Mouse (Mus musculus): ENCODE data around the gene Slc25a48.

The Slc25a48 gene

DNA sequence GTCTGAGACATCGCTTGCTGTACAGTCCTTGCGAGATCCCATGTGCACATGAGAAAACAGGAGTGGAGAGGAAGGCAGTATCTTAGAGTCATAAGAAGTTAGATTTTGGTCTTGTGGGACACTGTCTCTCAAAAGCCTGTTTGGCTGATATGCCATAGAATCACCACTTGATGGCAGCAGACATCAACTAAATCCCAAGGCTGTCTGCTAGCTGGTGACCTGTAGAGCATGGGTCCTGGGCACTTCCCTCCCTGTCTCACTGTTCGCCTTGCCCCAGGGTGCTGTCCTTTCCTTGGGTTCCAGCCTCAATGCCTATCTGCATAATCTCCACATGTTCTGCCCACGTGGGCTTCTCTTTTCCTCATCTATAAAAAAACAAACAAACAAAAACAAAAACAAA is 37.2 kb downstream of the Slc25a48 start:
- POLR2A ChIA-PET = interaction anchor here in 2 of 4 experiments (0.6 to 1.2 kb wide), 3 partner anchors 64 to 271 kb away, joined by 3 to 4 read pairs (median 3); no protein-coding TSS in a partner anchor
- CTCF ChIA-PET = interaction anchor here (0.6 to 2.1 kb wide), 25 partner anchors 47 to 785 kb away, joined by 3 to 21 read pairs (median 4); partner anchors contain the start of gene Gm45623 (in 1 of the 4)

DNA sequence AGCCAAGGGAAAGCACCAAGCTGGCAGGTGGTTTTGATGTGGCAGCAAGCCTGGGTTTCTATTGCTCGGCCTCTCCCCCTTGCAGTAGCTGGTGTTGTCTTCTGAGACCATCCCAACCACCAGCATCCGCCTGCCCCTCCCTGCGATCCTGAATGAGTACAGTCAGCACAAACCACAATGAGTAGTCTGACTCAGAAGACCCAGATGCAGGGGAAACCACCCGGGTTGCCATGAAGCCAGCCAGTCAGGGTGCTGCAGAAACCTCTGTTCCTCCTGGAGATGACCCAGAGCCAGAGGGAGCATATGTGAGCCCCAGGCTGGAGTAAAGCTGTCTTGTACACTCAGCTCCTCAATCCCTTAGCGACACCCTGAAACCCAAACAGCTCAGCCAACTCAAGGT is 38.6 kb downstream of the Slc25a48 start:
- CTCF ChIA-PET = interaction anchor here in 3 of 4 experiments (0.8 to 1.3 kb wide), 5 partner anchors 86 to 282 kb away, joined by 3 to 4 read pairs (median 3); no protein-coding TSS in a partner anchor
- POLR2A ChIA-PET = interaction anchor here in 2 of 4 experiments (0.5 to 0.6 kb wide), 2 partner anchors 45 to 1995 kb away, joined by 3 read pairs; partner anchors contain the start of gene Fbxl21 (in 1 of the 2)

DNA sequence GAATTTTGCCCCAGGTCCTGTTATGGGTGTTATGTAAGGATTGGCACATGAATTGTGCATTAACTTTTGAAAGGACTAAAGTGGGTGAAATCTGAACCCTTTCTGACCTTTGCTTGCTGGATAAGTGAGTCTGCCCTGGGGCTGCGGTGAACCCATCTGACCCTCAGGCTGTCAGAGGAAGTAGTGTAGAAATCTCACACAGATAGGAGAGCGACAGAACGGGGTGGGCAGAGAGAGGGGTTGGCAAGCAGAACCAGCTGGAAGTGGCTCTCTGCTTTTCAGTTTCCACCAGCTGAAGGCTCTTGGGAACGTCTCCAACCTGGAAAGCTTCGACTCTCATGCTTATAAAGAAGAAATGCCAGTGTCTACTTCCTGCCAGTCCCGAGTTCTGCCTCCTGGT is 39.1 kb downstream of the Slc25a48 start:
- ChIA-PET POLR2A (interaction anchor here in 1 of 4 experiments (0.6 kb wide), 1 partner anchor 1995 kb away, joined by 3 read pairs; no protein-coding TSS in a partner anchor), CTCF (interaction anchor here in 3 of 4 experiments (0.8 to 1.3 kb wide), 5 partner anchors 85 to 281 kb away, joined by 3 to 4 read pairs (median 3); no protein-coding TSS in a partner anchor)

DNA sequence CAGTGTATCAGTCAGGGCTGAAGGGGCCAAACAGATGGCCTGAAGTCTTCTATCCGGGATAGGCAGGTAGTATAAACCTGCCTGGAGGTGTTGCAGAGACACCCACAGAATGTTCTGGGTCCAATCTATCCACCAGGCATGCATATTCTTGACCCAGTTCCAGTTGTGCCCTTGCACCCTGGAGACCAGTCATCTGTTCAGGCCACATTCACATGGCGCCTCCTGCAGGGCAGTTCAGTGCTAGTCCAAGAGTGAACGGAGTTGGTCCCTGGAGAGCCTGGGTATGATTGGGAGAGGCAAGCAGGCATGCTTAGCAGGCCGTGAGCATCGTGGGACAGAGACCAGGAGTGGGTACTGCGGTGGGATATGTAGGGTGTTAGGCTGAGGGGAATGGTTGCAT is 39.9 kb downstream of the Slc25a48 start:
- CTCF ChIA-PET = interaction anchor here in 1 of 4 experiments (1.3 kb wide), 1 partner anchor 180 kb away, joined by 4 read pairs; no protein-coding TSS in a partner anchor
- POLR2A ChIA-PET = no interaction called here

DNA sequence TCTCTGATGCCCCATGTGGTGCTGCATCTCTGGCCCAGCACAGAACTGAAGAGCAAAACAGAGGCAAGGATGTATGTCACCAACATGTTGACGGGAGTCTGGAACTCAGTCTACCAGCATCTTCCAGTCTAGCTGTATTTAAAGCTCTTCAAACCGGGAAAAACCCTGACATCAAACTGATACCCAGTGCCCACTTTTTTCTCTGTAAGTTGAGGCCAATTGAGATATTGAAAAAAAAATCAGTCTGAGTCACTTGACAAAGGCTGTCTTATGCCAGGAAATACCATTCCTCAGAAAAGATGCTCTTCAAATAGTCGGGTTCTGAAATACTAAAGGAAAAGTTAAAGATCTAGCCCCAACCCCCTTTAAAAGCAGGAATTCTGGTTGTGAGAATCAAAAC is 44.0 kb downstream of the Slc25a48 start, which contains the start of gene Il9:
Gene Il9, minus strand, starts transcription at position 101 of the 400 bp plus-strand sequence.
- ChIA-PET POLR2A (no interaction called here), CTCF (no interaction called here)

DNA sequence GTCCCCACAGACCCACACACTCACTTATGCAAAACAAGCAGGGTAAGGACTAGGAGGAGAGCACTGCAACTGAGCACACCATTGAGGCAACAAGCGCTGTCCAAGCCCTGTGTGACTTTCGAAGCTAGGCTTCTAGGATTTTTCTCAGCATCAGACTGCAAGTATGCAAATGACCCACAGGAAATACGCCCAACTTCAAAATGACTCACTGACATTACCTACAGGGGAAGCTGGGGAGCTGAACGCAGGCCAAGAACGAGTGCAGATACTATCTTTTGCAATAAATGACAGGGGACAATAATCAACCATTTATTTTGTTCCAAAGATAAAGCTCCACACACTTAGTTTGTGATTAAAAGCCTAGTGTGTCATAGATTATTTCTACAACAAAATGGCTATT is 49.9 kb downstream of the Slc25a48 start:
- CTCF ChIA-PET = interaction anchor here in 1 of 4 experiments (1.1 kb wide), 1 partner anchor 12 kb away, joined by 3 read pairs; no protein-coding TSS in a partner anchor

DNA sequence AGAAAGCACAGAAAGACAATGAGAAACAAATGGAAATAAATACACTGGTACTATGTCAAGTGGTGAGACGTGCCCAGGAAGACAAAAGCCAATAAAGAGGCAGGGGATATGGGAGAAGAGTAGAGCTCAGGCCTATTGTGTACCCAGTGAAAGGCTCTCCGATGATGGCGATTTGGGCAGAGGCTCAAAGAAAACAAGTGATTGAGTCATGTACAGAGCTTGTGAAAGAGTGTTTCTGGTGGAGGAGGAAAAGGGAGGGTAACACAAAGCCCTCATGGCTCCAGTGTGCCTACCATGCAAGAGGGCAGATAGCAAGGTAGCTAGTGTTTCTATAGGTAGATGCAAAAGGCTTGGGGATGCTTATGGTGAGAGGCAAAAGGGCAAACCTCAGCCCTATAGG is 56.3 kb downstream of the Slc25a48 start:
- ChIA-PET POLR2A (interaction anchor here in 1 of 4 experiments (1.3 kb wide), 1 partner anchor 13 kb away, joined by 3 read pairs; no protein-coding TSS in a partner anchor), CTCF (no interaction called here)

More for the DNA sequence above, 49.9 kb downstream of the Slc25a48 start:
- POLR2A ChIA-PET = no interaction called here

DNA sequence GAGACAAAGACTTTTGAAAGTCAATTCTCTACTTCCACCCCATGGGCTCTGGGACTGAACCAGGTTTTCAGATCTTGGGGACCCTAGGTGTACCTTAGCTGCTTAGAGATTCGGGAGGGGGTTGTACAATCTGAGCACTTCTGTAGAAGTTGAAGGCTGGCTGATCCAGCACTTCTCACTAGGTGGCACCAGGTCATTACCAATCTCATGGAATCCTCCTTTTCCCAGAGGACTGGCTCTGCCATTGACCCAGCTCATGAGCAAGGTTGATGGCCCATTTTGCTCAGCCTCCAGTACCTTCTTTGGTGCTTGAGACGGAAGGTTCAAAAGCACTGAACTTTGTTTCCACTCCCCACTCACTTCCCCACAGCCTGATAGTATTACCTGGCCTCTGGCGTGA is 62.0 kb downstream of the Slc25a48 start:
- POLR2A ChIA-PET = interaction anchor here in 1 of 4 experiments (0.9 to 1.0 kb wide), 2 partner anchors 21 to 82 kb away, joined by 3 read pairs; no protein-coding TSS in a partner anchor
- CTCF ChIA-PET = interaction anchor here in 2 of 4 experiments (0.6 to 1.4 kb wide), 6 partner anchors 12 to 295 kb away, joined by 3 to 6 read pairs (median 3); partner anchors contain the start of gene Fbxl21 (in 1 of the 2)

DNA sequence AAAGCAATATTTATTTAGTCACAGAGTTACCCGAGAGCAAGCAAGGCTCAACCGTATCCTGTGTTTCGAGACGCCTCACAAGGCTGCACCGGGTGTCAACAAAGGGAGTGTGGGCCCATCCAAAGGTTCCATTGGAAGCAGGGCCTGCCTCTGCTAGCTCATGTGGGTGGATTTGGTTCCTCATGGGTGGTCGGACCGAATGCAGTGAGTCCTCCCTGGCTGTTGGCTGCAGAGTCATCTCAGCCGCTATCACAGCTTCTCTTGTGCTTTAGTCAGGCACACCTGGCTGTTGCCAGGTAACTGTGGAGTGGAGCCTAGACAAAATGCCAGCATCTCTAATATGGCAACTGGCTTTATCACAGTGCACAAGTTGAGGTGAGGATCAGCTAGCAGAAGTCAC is 62.5 kb downstream of the Slc25a48 start:
- CTCF ChIA-PET = interaction anchor here in 2 of 4 experiments (0.8 to 1.4 kb wide), 4 partner anchors 22 to 221 kb away, joined by 3 to 6 read pairs (median 4); partner anchors contain the start of gene Fbxl21 (in 1 of the 2)

DNA sequence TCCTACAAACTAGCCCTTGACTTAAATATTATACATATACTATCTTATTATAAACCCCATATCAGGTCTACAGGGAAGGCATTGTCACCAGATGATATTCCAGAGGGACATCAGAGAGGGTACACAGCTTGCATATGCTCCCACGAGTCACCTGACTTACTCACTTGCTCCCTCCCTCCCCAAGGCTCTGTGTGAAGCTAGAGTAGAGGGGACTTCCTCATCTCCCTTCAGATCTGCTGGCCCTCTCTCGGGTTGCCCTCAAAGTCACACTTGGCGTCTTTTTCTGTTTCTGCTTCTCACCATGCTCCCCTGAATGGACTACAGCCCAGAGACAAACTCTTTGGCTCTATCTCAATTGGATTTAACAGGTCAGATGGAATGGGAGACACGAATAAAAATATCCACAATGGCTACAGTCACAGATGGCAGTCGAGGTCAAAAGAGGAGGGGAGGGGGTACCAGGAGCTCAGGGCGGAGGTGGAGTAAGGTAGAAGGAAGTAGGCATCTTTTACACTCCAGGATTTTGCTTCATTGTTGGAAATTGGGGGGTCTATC is 63.8 kb downstream of the Slc25a48 start:
- CTCF ChIA-PET = interaction anchor here in 3 of 4 experiments (0.6 to 0.9 kb wide), 3 partner anchors 12 to 140 kb away, joined by 3 to 5 read pairs (median 3); no protein-coding TSS in a partner anchor
- POLR2A ChIA-PET = no interaction called here

More for the DNA sequence above, 62.5 kb downstream of the Slc25a48 start:
- POLR2A ChIA-PET = interaction anchor here in 1 of 4 experiments (0.9 to 1.0 kb wide), 2 partner anchors 20 to 82 kb away, joined by 3 read pairs; no protein-coding TSS in a partner anchor

DNA sequence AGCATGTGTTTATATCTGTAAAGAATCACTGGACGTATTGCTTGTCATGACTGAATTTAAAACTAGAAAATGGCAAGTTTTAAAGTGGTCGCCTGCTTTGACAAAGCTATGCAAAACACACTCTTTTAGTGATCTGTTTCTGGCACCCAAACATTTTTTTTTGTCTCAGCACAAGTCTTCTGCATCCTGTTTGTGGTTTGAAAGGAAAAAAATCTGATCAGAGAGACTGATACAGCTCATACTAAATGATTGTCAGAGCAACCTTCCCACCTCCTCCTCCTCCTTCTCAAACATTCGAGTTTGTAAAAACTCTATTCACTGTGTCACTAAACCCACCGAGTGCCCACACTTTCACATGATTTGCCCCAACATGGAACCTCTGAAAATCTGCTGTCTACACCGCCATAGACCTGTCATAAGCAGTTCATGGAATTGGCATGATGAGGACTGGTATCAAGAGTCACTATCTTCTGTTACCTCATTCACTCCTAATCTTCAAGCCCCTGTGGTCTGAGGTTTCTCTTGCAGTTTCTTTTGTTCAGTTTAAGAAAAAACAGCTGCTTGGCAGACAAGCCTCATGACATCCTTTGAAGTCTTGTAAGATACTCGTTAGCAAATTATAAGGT is 68.8 kb downstream of the Slc25a48 start:
- ChIA-PET POLR2A (interaction anchor here in 1 of 4 experiments (1.2 kb wide), 1 partner anchor 12 kb away, joined by 3 read pairs; no protein-coding TSS in a partner anchor), CTCF (no interaction called here)

DNA sequence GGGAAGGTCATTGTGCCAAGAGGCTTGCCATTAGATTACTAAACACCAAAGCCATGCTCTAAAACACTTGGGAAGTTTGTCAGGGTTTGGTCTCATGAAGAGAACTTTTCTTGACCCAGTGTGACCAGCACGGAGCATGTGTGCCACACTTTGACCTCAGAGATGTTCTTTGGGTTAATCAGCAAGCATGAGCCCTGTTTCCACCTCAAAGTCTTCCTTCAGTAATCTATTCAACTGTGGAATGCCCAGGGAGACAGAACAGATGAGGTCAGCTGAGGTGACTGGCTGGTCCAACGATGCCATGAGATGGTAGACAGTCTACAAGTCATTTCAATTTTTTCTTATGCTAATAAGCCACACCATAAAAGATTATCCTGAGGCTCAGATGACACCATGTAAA is 71.6 kb downstream of the Slc25a48 start:
- ChIA-PET CTCF (no interaction called here), POLR2A (interaction anchor here in 1 of 4 experiments (1.1 kb wide), 1 partner anchor 12 kb away, joined by 3 read pairs; no protein-coding TSS in a partner anchor)

DNA sequence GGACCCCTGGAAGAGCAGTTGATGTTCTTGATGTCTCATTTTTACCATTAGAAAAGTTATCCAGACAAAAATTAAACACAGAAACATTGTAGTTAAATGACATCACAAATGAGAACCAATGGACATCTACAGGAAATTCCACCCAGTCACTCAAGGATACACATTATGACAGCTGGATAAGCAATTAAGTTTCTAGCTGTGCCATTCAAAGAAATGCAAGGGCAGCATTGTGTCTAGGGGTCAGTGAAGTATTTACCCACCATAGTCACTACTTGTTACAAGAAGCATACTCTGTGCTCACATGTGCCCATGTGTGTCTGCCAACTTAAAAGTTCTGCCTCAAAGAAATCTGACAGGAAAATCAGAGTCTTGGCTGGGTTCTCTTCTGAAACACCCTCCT is 75.4 kb downstream of the Slc25a48 start:
- ChIA-PET CTCF (no interaction called here), POLR2A (no interaction called here)

DNA sequence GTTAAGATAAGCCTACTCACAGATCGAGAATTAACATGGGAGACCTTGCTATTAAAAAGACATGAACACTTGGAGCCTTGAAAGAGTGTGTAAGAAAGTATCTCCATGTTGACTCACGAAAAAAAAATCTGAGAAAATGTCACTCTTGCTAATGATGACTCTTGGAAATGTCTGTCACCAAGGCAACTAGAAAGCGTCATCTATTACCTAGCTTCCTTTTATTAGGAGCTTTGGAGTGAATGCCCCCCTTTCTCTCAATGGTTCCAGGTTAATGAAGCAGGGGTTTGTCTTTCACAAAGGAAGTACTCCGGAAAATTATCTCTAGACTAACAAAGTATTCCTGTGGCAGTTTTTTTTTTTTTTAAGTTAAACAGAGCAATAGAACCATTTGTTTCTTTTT is 78.2 kb downstream of the Slc25a48 start:
- CTCF ChIA-PET = interaction anchor here in 2 of 4 experiments (0.5 to 0.6 kb wide), 2 partner anchors 11 to 146 kb away, joined by 3 read pairs; no protein-coding TSS in a partner anchor
- POLR2A ChIA-PET = interaction anchor here in 1 of 4 experiments (0.6 kb wide), 3 partner anchors 32 to 119 kb away, joined by 3 read pairs; no protein-coding TSS in a partner anchor

DNA sequence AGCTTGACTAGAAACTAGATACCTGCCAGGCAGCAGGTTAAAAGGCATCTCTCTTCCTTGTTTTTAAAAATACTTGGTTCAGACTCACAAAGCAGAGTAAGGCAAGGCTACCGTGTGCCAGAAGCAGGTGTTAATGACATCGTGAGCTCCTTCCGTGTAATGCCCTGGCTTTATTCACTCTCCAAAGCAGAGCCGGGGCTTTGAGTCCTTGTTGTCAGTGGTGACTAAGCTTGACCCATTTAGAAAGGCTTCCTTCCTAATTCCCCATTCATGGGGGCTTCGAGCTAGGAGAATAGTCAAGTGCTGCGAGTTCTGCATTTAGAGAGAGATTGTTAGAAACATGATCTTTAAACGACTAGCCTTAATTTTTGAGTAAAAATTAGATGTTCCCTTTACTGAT is 78.7 kb downstream of the Slc25a48 start:
- ChIA-PET CTCF (interaction anchor here in 1 of 4 experiments (0.6 kb wide), 1 partner anchor 146 kb away, joined by 3 read pairs; no protein-coding TSS in a partner anchor), POLR2A (no interaction called here)

DNA sequence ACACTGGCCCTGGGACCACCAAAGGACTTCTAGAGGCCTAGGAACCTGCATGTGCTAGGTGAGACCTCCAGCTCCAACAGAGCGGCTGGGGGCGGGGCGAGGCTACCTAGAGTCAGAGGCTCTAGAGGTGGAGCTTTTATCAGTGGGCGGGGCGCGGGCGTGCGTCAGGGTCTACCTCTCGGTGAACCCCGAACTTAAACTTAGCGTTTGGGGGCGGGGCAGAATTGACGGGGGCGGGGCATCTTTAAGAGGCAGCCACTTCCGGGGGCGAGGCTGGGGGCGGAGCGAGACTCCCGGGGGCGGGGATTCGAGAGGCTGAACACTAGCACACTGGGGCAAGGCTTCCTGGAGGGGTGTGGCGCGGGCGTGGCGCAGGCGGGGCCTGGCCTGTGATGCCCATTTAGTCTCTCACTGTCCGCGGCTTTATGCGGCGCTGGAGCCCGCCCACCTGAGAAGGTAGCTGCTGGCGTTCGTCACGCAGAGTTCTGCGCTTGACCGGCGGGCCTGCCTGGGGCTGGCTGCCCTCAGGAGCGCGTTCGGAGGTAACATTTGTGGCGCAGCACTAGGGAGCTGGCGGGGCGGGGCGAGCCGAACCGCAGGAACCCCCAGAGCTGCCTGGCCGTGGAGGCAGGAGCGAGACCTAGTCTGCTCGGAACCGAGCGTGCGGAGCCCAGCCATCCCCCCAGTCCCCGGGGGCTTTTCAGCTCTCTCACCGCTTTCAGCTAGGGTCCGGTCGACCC is 84.1 kb downstream of the Slc25a48 start, which contains the start of gene Fbxl21:
Gene Fbxl21, plus strand, starts transcription at position 392 of the 740 bp plus-strand sequence.
- POLR2A ChIA-PET = interaction anchor here in 2 of 4 experiments (0.6 to 1.9 kb wide), 28 partner anchors 9 to 490 kb away, joined by 3 to 7 read pairs (median 3); partner anchors contain the start of genes Smad5 (in 2 of the 2), Slc25a48 (in 1 of the 2) and Tgfbi (in 1 of the 2)
- CTCF ChIA-PET = interaction anchor here (0.6 to 1.4 kb wide), 15 partner anchors 13 to 464 kb away, joined by 3 to 12 read pairs (median 3); no protein-coding TSS in a partner anchor

DNA sequence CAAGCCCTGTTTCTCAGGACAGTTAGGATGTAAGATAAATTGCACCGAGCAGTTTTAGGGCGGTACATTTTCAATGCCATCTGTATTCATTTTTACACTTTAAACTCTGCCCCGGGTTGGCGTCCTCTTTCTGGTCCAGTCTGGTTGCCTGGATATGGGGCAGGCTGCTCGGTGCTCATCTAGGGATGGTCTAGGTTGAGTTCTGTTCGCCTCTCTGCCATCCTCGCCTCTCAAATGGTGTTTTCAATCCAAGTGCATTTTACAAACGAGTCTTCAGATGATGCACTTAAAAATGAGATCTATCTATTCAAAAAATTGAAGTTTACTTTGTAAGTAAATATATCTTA is 84.6 kb downstream of the Slc25a48 start:
- CTCF ChIA-PET = interaction anchor here (0.6 to 1.4 kb wide), 8 partner anchors 14 to 325 kb away, joined by 3 to 8 read pairs (median 3); no protein-coding TSS in a partner anchor
- POLR2A ChIA-PET = interaction anchor here in 2 of 4 experiments (0.6 to 1.9 kb wide), 13 partner anchors 8 to 378 kb away, joined by 3 to 7 read pairs (median 4); partner anchors contain the start of genes Smad5 (in 1 of the 2) and Tgfbi (in 1 of the 2)

Measured in embryonic stem cell, embryonic (primary cell).